Mouse (Mus musculus): Measurements from ENCODE around the gene Gm45140.

DNA sequence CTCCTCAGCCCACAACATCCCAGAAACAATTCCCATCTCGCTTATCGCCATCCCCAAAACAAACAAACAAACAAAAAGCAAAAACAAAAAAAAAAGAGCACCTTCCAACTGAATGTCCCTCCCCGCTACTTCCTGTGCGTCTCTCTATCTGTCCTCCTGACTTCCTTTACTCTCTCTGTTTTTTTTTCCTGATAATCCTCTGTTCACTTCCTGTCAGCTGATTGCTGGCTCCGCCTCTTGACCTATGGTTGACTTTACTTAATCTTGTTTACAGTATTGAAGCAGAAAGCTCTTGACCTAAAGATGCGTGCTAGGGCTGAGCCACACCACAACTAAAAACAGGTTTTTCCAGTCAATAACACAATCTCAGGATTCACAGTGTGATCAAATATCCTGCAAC lies 87.1 kb downstream of the Gm45140 start:
- no peak for TF ChIP-seq CTCF (IDR thresholded peaks at IDR 0.05; ENCODE audit: insufficient read depth, low read depth, low read length)
- TF ChIP-seq POLR2A (IDR thresholded peaks at IDR 0.05; ENCODE audit: insufficient read depth, low read depth, low read length): no peak

Data from olfactory bulb, adult 2 months (tissue).